Mouse (Mus musculus) embryonic facial prominence, embryonic 11.5 days (tissue): ENCODE measurements around the gene Dpf2. TPM values are rescaled to one million over a fixed set of nuclear protein-coding genes. Genes with fewer than 3 reads are reported as not detected.

Experiments used
- ATAC-seq: fragments of 200-750 bp; cut with Nextera tagmentation; replicated peaks from 2 replicates; pipeline ENCODE4 v1.8.0; 2017; ENCODE audit warnings: low read depth; ENCODE audit not compliant: insufficient number of reproducible peaks, low FRiP score, low TSS enrichment
- DNase-seq: peaks from one replicate; pipeline ENCODE4 v3.0.0-alpha.2; 2015; ENCODE audit warnings: low spot score
- H3K27ac ChIP-seq: fragments of 300-500 bp; sonication (generic); replicated peaks from 2 replicates; pipeline ENCODE4 v1.5.1; 2014; ENCODE audit warnings: mild to moderate bottlenecking, low read depth, low read length, control low read depth
- H3K27me3 ChIP-seq: fragments of 300-500 bp; sonication (generic); 2 replicates; pipeline ENCODE4 v1.6.1; 2014; ENCODE audit warnings: mild to moderate bottlenecking, low read length, moderate library complexity, mixed read lengths; ENCODE audit not compliant: control insufficient read depth, insufficient read depth
- H3K36me3 ChIP-seq: fragments of 300-500 bp; sonication (generic); replicated peaks from 2 replicates; pipeline ENCODE4 v1.6.1; 2014; ENCODE audit warnings: low read depth, mild to moderate bottlenecking, low read length, moderate library complexity, mixed read lengths; ENCODE audit not compliant: control insufficient read depth, insufficient read depth
- H3K4me1 ChIP-seq: fragments of 300-500 bp; sonication (generic); 2 replicates; pipeline ENCODE4 v1.6.1; 2014; ENCODE audit warnings: low read length, mixed read lengths; ENCODE audit not compliant: control insufficient read depth, insufficient read depth
- H3K4me2 ChIP-seq: fragments of 300-500 bp; sonication (generic); 2 replicates; pipeline ENCODE4 v1.6.1; 2014; ENCODE audit warnings: low read depth, mild to moderate bottlenecking, control low read depth, low read length, moderate library complexity
- H3K4me3 ChIP-seq: fragments of 300-500 bp; sonication (generic); 2 replicates; pipeline ENCODE4 v1.5.1; 2014; ENCODE audit warnings: low read depth, low read length, control low read depth
- H3K9ac ChIP-seq: fragments of 300-500 bp; sonication (generic); replicated peaks from 2 replicates; pipeline ENCODE4 v1.6.1; 2014; ENCODE audit warnings: mild to moderate bottlenecking, control low read depth, low read length
- H3K9me3 ChIP-seq: fragments of 300-500 bp; sonication (generic); replicated peaks from 2 replicates; pipeline ENCODE4 v1.6.1; 2016; ENCODE audit warnings: mild to moderate bottlenecking, low read length, inconsistent platforms, mixed read lengths; ENCODE audit not compliant: control insufficient read depth
- WGBS: fragments of 180-500 bp; shearing (Covaris S2); extraction: QIAGEN DNeasy Blood & Tissue Kit; methylation state at CpG from one replicate; pipeline ENCODE4 v1.1.7; 2014; 5-methylcytosine and 5-hydroxymethylcytosine counted together
- polyA plus RNA-seq: library from polyadenylated mRNA; unstranded; fragments of >200 nt; fragmentation: Nextera tagmentation; extraction: Ambion mirVana; gene quantifications from 2 replicates; pipeline ENCODE4 v1.2.1, GENCODE M21; 2014

The Dpf2 gene
- polyA plus RNA-seq, 1 experiment from 2014 or later = 202 TPM

GRCm38 (mm10) chr19:5868096-5868495, 44.7 kb downstream of the Dpf2 start:
- H3K4me3 ChIP-seq = no peak overlapping the region
- no peak overlapping the region for H3K27ac ChIP-seq
- ATAC-seq = no peak
- no peak overlapping the region for H3K4me2 ChIP-seq
- peaks cover 10% of the 10 kb centered on the region for H3K36me3 ChIP-seq
- no peak overlapping the region for H3K9ac ChIP-seq
- no peaks in the 10 kb centered on the region for H3K9me3 ChIP-seq
- DNase-seq = no peak
- H3K27me3 ChIP-seq = no peaks in the 10 kb centered on the region
- H3K4me1 ChIP-seq = peaks cover 10% of the 10 kb centered on the region
- WGBS = 87% methylated on average over 6 of the region's 6 CpGs

DNA sequence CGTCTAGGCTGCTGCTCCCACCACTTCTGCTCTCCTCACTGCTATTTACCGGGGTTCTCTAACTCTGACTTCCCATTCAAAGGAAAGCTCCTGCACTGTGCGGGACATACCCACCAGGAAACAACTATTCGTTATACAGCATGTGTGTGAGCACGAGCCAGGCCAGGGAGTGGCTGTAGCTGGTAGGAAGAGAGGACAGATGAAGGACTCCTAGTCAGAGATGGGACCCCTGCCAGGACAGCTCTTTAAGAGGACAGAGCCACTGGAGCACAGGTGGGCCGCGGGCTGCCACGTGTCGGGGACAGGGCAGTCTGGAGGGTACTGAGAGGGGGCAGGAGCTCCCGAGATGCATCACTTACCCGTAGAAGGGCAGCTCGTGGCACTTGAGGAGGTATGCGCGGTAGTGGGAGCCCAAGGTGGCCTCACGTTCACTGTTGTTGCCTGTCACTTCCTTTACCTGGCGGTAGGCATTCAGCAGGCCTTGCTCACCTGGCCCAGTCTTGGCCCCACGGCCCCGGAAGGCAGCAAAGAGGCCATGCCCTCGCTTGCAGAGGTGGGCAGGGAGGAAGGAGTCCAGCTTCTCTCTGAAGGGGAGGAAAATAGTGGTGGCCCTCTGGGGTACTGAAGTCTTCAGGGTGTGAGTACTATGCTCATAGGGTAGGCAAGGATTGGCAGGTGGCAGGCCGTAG, 48.0 kb downstream of the Dpf2 start:
- no peak for DNase-seq
- H3K4me3 ChIP-seq = no peak overlapping the region
- H3K36me3 ChIP-seq = peaks cover 23% of the 10 kb centered on the region
- 0 out of 2 replicates have a peak, but pooled peaks have one; percentile 31 for ATAC-seq
- H3K9ac ChIP-seq = no peak overlapping the region
- WGBS = 92% methylated on average over 20 of the region's 20 CpGs
- H3K27ac ChIP-seq = no peak overlapping the region
- H3K27me3 ChIP-seq = no peaks in the 10 kb centered on the region
- H3K4me2 ChIP-seq = no peak overlapping the region
- H3K9me3 ChIP-seq = no peaks in the 10 kb centered on the region; the same call in 1 of the 2 replicates
- no peaks in the 10 kb centered on the region for H3K4me1 ChIP-seq

GRCm38 (mm10) chr19:5863776-5864175, 49.0 kb downstream of the Dpf2 start:
- ATAC-seq (no peak), DNase-seq (no peak)
- WGBS = 98% methylated on average over 5 of the region's 5 CpGs
- no peak overlapping the region for H3K9ac ChIP-seq
- H3K36me3 ChIP-seq = peaks cover 23% of the 10 kb centered on the region
- no peak overlapping the region for H3K4me3 ChIP-seq
- H3K9me3 ChIP-seq = no peaks in the 10 kb centered on the region; the same call in 1 of the 2 replicates
- H3K4me2 ChIP-seq = no peak overlapping the region
- no peaks in the 10 kb centered on the region for H3K4me1 ChIP-seq
- H3K27ac ChIP-seq = no peak overlapping the region
- no peaks in the 10 kb centered on the region for H3K27me3 ChIP-seq

GRCm38 (mm10) chr19:5862335-5863085, 50.3 kb downstream of the Dpf2 start:
- no peak for ATAC-seq
- WGBS = 97% methylated on average over 14 of the region's 14 CpGs
- DNase-seq = no peak

DNA sequence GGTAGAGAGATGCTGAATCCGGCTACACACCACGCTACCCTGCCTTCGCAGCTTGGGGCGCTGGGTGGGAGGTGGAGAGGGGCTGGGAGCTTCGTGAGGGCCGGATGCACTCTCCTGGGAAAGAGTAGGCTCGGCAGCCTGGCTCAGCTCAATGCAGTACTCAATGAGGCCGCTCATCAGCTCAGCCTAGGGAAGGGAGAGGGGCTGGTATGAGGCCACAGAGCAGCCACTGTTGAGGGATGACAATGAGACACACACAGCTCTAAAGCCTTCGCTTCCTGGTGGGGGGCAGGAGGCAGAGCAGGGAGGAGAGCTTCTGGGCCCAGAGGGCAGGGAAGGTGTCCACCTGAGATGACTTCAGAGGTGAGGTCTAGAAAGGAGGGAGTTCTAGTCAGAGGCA, 56.2 kb downstream of the Dpf2 start:
- Histone ChIP-seq H3K4me3 (no peak overlapping the region), H3K4me2 (no peak overlapping the region), H3K9ac (no peak overlapping the region), H3K27ac (no peak overlapping the region), H3K4me1 (no peaks in the 10 kb centered on the region), H3K9me3 (no peaks in the 10 kb centered on the region), H3K27me3 (no peaks in the 10 kb centered on the region), H3K36me3 (peaks cover 9% of the 10 kb centered on the region)
- ATAC-seq (0 out of 2 replicates have a peak, but pooled peaks have one; percentile 29), DNase-seq (no peak)
- whole genome bisulfite sequencing = 61% methylated on average over 9 of the region's 9 CpGs

More at GRCm38 (mm10) chr19:5862335-5863085, 50.3 kb downstream of the Dpf2 start:
- no peaks in the 10 kb centered on the region for H3K4me1 ChIP-seq
- no peak overlapping the region for H3K27ac ChIP-seq
- H3K9me3 ChIP-seq = no peaks in the 10 kb centered on the region; the same call in 1 of the 2 replicates
- no peaks in the 10 kb centered on the region for H3K27me3 ChIP-seq
- no peak overlapping the region for H3K4me3 ChIP-seq
- H3K9ac ChIP-seq = no peak overlapping the region
- peaks cover 23% of the 10 kb centered on the region for H3K36me3 ChIP-seq
- H3K4me2 ChIP-seq = no peak overlapping the region

DNA sequence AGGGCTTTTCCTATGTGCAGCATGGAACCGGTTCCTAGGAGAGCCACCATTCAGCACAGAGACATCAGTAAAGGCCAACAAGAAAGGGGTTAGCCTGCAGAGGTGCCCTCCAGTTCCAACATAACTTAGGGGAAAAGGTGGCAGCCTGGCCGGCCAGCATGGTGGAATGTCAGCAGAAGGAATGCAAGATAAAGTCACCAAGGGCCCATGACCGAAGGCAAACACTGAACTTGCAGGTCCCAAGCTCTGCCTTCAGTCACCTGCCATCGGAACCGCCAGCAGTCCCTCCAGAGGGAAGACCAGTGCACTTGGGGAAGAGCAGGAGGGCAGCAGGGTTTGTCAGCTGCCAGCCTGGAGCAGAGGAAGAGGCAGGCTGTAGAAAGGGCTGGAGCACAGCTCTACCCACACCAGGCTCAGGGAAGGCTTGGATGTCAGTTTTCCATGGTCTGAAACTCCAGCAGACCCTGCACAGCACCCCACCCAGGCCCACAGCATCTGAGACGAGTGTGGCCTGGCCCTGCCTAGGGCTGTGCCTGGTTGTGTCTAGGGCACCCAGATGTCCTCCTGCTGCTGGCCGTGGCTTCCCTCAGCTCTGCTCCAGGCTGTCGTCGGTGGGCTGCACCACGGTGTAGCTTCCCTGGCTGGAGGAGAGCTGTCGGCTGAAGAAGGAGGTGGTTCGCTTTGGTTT, 60.6 kb downstream of the Dpf2 start:
- WGBS = 85% methylated on average over 12 of the region's 12 CpGs
- Histone ChIP-seq H3K9ac (no peak overlapping the region), H3K36me3 (peaks cover 10% of the 10 kb centered on the region), H3K9me3 (no peaks in the 10 kb centered on the region), H3K4me1 (peaks cover 25% of the 10 kb centered on the region), H3K4me3 (no peak overlapping the region), H3K4me2 (no peak overlapping the region), H3K27me3 (no peaks in the 10 kb centered on the region), H3K27ac (no peak overlapping the region)
- DNase-seq (no peak), ATAC-seq (no peak)

GRCm38 (mm10) chr19:5851481-5851971, 61.3 kb downstream of the Dpf2 start:
- Histone ChIP-seq H3K9me3 (no peaks in the 10 kb centered on the region), H3K9ac (no peak overlapping the region), H3K4me2 (no peak overlapping the region), H3K4me1 (peaks cover 26% of the 10 kb centered on the region), H3K27ac (no peak overlapping the region), H3K36me3 (peaks cover 10% of the 10 kb centered on the region), H3K27me3 (no peaks in the 10 kb centered on the region), H3K4me3 (no peak overlapping the region)
- DNase-seq (no peak), ATAC-seq (no peak)
- WGBS = 63% methylated on average over 5 of the region's 5 CpGs
